ENCODE assay signal across 7 mouse cellular contexts in genomic region chr10:42863621-42864391, GRCm38 (mm10). TPM values are rescaled to one million over a fixed set of nuclear protein-coding genes. Genes with fewer than 3 reads are reported as not detected.
DNase-seq lines count a peak whose midpoint lies in the region; ATAC-seq and TF ChIP-seq lines count a peak whose summit lies in the region.

No protein-coding gene starts in this region.

- H3K4me2 ChIP-seq in forebrain, postnatal 0 days (ENCODE audit: low read depth), result peak overlapping the region; percentile 62
- peak overlapping the region; percentile 51 for H3K4me2 ChIP-seq in hindbrain, embryonic 14.5 days (replicated peaks)

- H3K9me3 ChIP-seq in forebrain, postnatal 0 days (ENCODE audit: low read length), result no peaks in the 10 kb centered on the region
- no peaks in the 10 kb centered on the region for H3K9me3 ChIP-seq in hindbrain, embryonic 14.5 days (ENCODE audit: control insufficient read depth, low read length)

- peak overlapping the region; percentile 37 for H3K4me3 ChIP-seq in forebrain, postnatal 0 days (ENCODE audit: low read depth, low read length)
- peak overlapping the region; percentile 17 for H3K4me3 ChIP-seq in hindbrain, embryonic 14.5 days (replicated peaks; ENCODE audit: low read length)
- peak overlapping the region; percentile 21 for H3K4me3 ChIP-seq in macrophage (ENCODE audit: inconsistent target)
- peak overlapping the region; percentile 48 for H3K4me3 ChIP-seq in small intestine, adult 2 months (ENCODE audit: low read depth, low read length)

- peak overlapping the region; percentile 26 for H3K9ac ChIP-seq in forebrain, postnatal 0 days
- H3K9ac ChIP-seq in hindbrain, embryonic 14.5 days, result peak overlapping the region; percentile 36; the same call in 1 of the 2 replicates

- H3K36me3 ChIP-seq in forebrain, postnatal 0 days (ENCODE audit: insufficient read depth), result no peaks in the 10 kb centered on the region
- H3K36me3 ChIP-seq in hindbrain, embryonic 14.5 days (replicated peaks; ENCODE audit: control insufficient read depth, insufficient read depth), result no peaks in the 10 kb centered on the region
- H3K36me3 ChIP-seq in macrophage (ENCODE audit: inconsistent target), result no peaks in the 10 kb centered on the region
- H3K36me3 ChIP-seq in small intestine, adult 2 months (ENCODE audit: control insufficient read depth, insufficient read depth, low read length), result no peaks in the 10 kb centered on the region

- TF ChIP-seq CTCF in forebrain, postnatal 0 days (IDR thresholded peaks at IDR 0.05; ENCODE audit: low read depth), result no peak
- TF ChIP-seq CTCF in small intestine, adult 2 months (IDR thresholded peaks at IDR 0.05; ENCODE audit: extremely low read depth, insufficient read length, insufficient replicate concordance, low read depth, low read length), result no peak

- no peak for TF ChIP-seq POLR2A in small intestine, adult 2 months (IDR thresholded peaks at IDR 0.05; ENCODE audit: low read depth, low read length)

- H3K79me2 ChIP-seq in macrophage (ENCODE audit: inconsistent target), result no peaks in the 10 kb centered on the region

- peaks cover 19% of the 10 kb centered on the region for H3K4me1 ChIP-seq in forebrain, postnatal 0 days (ENCODE audit: insufficient read depth)
- peaks cover 28% of the 10 kb centered on the region for H3K4me1 ChIP-seq in hindbrain, embryonic 14.5 days (replicated peaks; ENCODE audit: control insufficient read depth, insufficient read depth, low read length)
- peaks cover 15% of the 10 kb centered on the region for H3K4me1 ChIP-seq in small intestine, adult 2 months (ENCODE audit: control insufficient read depth, insufficient read depth, insufficient read length, low read length)

- no peaks in the 10 kb centered on the region for H3K27me3 ChIP-seq in forebrain, postnatal 0 days (ENCODE audit: insufficient read depth, low read length)
- H3K27me3 ChIP-seq in hindbrain, embryonic 14.5 days (ENCODE audit: control insufficient read depth, insufficient read depth, low read length), result no peaks in the 10 kb centered on the region
- no peaks in the 10 kb centered on the region for H3K27me3 ChIP-seq in small intestine, adult 2 months (ENCODE audit: control insufficient read depth, insufficient read depth, low read length)

- WGBS in forebrain, postnatal 0 days, result 22% methylated on average over 31 of the region's 31 CpGs
- 30% methylated on average over 31 of the region's 31 CpGs for WGBS in hindbrain, embryonic 14.5 days
- 35% methylated on average over 30 of the region's 31 CpGs for WGBS in macrophage (ENCODE audit: missing documents)
- WGBS in small intestine, adult 2 months, result 26% methylated on average over 31 of the region's 31 CpGs

- peak overlapping the region; percentile 40; the same call in 1 of the 2 replicates for H3K27ac ChIP-seq in forebrain, postnatal 0 days (ENCODE audit: low read depth, low read length)
- H3K27ac ChIP-seq in hindbrain, embryonic 14.5 days, result 0 out of 2 replicates have a peak overlapping the region, but pooled peaks have one; percentile 43
- H3K27ac ChIP-seq in macrophage, result no peak overlapping the region
- no peak overlapping the region for H3K27ac ChIP-seq in small intestine, adult 2 months (ENCODE audit: insufficient read depth, low read depth, low read length)

- ATAC-seq in forebrain, postnatal 0 days, result peak; percentile 37
- no peak for ATAC-seq in hindbrain, embryonic 14.5 days (ENCODE audit: low FRiP score)

- peak; percentile 68 for DNase-seq in Muller cell, postnatal 12 days (ENCODE audit: inconsistent ontology term)
- DNase-seq in brain, adult 2 months (ENCODE audit: low read depth, low spot score), result peak; percentile 76
- DNase-seq in forebrain, postnatal 0 days, result peak; percentile 80
- peak; percentile 72 for DNase-seq in hindbrain, embryonic 14.5 days (ENCODE audit: low spot score)
- peak; percentile 51 for DNase-seq in left cerebral cortex, adult 11 months (ENCODE audit: low spot score)

RNA-seq across cellular contexts. Expression of gene Scml4, which starts 3.6 kb away (rescaled TPM):
- total RNA-seq in forebrain, postnatal 0 days (2014; rRNA removed), result 16.2 and 37.7 TPM in 2 replicates
- polyA plus RNA-seq in forebrain, postnatal 0 days (2015; fragmentation: Nextera tagmentation; extraction: Ambion mirVana), result 3.6 and 8.5 TPM in 2 replicates
- polyA plus RNA-seq in hindbrain, embryonic 14.5 days (2014; fragmentation: Nextera tagmentation; extraction: Ambion mirVana), result 9.3 and 13.3 TPM in 2 replicates
- total RNA-seq in macrophage (2018; cell fraction: chromatin; rRNA removed), result 1 to 10 TPM in 1 of 26 experiments, under 1 TPM in 5, not detected in 20; 0.29 to 2.5 (median 0.35) TPM
- total RNA-seq in macrophage (2018; cell fraction: cytosol; rRNA removed), result under 1 TPM in 20 of 26 experiments, not detected in 6; 0.03 to 0.20 (median 0.07) TPM
- total RNA-seq in macrophage (2018; cell fraction: nucleus; rRNA removed), result under 1 TPM in 9 of 26 experiments, not detected in 17; 0.17 to 0.51 (median 0.24) TPM
- not detected in 3 replicates for polyA plus RNA-seq in macrophage (2018)
- 6.7 and 12.1 TPM in 2 replicates for polyA plus RNA-seq in small intestine, adult 2 months (2012; rRNA removed)

Comparison
In these comparisons a context has a peak if more than half of its experiments do, and no peak if none do; other contexts are left out.
1. H3K27ac ChIP-seq: peak in forebrain, postnatal 0 days (single experiment) and hindbrain, embryonic 14.5 days (single experiment); none in macrophage (single experiment) and small intestine, adult 2 months (single experiment).
2. Peak in every context shown above with its lines, with median percentiles within 50 percentile points of each other: DNase-seq and H3K4me3 ChIP-seq.